Mouse (Mus musculus) brain, embryonic 14.5 days (tissue): ENCODE measurements at regions not wholly inside any gene's neighbourhood (a gene's known extent, or its start where the extent isn't known, plus 50 kb on each side); places are given as distances from the start of the nearest gene placed in this dataset.

Source experiments
- DNase-seq: peaks from one replicate; pipeline ENCODE4 v3.0.0-alpha.2; 2011; ENCODE audit warnings: low read depth
- CTCF ChIP-seq: fragments of 200-500 bp; IDR thresholded peaks from 2 replicates; pipeline ENCODE4 v1.5.1; 2012; ENCODE audit warnings: inconsistent platforms, mild to moderate bottlenecking, moderate library complexity, borderline replicate concordance; ENCODE audit not compliant: insufficient read depth, insufficient read length; ENCODE audit errors: extremely low read depth
- POLR2A ChIP-seq: fragments of 200-500 bp; IDR thresholded peaks from 2 replicates; pipeline ENCODE4 v1.6.1; 2012; ENCODE audit warnings: mild to moderate bottlenecking, inconsistent platforms, borderline replicate concordance; ENCODE audit not compliant: poor library complexity, insufficient read depth, insufficient read length, severe bottlenecking; ENCODE audit errors: extremely low read depth

DNA sequence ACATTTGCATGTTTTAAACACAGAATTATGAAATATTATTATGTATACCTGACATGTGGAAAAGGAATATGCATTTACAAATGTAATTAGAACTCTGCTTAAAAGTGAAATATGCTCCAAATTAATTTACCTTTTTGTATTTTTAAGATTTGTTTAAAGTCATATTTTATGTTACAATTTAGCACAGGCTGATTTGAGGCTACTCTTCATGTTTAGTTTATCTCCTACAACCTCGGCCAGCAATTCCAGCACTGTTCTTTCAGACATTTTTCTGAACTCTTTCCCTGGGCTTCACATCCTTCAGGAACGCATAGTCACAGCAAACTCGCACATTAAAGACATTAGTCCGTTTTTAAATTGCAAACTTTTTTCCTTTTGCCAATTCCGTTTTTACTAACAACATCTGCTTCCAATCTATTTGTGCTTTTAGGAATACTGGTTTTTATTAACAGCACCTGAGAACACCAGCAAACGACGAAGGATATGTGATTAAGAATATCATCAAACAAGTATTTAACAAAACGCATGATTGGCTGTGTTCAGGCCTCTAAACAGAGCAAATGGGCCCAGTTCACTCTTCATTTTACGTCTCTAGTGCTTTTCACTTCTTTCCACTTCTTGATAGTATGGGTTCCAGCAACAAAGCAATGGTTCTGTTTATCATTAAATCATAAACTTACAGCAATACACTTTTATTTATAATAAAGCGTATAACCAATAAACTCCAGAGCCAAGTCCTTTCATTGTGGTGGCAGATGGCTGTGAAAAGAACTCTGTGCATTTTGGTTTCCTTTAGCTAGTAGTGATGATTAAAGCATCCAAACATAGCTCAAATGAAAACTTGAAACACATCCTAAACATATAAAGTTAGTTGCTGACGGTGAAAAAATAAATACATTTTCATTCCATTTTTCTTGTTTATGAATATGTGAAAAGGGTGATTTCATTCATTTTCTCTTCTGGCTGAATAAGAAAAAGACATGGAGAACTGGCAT, 251.3 kb upstream of the Nfe2l3 start:
- DNase-seq, result peak; percentile 68
- no peak for TF ChIP-seq CTCF
- no peak for TF ChIP-seq POLR2A

DNA sequence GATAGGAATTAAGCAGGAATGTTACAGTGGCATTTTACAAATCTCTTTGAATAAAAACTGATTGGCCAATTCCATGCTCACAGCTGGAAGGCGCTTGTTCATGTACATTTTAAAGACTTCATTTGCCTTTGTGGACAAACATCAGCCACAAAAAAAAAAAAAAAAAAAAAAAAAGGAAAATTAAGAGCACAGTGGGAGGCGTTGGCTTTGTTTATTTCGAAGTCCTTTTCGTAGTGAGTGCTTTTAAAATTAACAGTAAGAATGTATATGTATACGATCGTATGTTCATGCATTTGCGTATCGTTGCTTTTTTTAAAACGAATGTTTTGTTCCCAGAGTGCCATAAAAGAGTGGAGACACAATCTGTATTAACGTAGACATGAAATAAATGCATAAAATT, 250.6 kb upstream of the Nfe2l3 start:
- TF ChIP-seq POLR2A, result no peak
- no peak for TF ChIP-seq CTCF
- DNase-seq, result no peak

DNA sequence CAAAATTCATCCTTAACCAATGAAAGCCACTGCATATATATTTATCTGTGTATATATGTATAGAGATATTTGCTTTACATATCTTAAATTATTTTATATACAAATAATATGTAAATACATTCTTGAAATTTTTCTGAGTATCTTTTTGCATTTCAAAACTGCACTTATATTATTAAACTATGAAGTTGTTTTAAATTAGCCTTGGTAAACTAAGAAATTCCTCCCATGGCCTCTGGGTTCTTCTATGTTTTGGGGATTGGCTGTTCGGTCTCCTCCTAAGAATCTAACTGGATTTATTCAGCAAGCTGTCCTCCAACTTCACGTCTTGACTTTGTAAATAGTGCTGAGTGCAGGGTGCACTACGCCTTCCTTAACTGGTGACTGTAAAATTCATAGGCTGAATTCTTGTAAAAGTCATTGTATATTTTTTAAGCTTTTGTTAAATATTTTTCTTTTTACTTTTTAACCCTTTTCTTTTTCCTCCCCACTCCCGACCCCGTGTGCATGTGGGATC, 249.6 kb upstream of the Nfe2l3 start:
- DNase-seq, result peak; percentile 39
- no peak for TF ChIP-seq POLR2A
- TF ChIP-seq CTCF, result no peak

DNA sequence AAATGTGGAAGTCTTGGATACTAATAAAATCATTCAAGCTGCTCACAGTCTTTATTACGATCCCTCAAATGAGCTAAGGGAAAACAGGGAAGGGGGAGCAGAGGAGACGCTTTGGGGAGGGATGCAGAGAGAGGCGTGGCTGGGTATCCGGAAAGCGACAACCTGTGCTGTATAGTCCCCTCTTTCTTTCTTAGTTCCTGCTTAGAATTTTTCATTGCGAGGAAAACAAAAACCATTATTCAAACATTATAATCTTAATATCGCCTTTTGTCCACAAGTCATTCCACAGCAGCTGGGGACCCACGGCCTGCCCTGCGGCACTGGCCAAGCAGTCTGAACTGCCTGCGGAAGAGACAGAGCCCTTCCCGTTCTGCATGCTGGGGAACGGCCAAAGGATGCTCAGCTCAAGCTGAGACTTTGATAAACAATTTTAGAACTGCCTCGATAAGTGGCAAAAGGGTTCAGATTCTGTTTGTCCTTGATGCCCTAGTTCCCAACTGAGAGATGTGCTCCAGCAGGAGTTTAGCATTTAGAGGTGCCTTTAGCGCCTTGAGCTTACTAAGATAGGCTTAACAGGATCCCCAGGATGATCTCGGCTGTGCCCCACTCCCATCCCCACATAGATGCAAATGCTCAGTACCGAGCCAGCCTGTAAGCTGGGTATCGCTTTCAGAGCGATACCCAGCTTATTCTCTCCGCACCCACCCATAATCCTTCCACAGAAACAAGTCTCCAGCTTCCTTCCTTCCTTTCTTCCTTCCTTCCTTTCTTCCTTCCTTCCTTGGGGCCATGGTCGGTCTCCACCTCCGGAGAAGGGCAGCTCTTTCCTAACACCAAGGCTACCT, 248.7 kb upstream of the Nfe2l3 start:
- peak; percentile 40 for DNase-seq
- TF ChIP-seq CTCF (no peak), POLR2A (no peak)

DNA sequence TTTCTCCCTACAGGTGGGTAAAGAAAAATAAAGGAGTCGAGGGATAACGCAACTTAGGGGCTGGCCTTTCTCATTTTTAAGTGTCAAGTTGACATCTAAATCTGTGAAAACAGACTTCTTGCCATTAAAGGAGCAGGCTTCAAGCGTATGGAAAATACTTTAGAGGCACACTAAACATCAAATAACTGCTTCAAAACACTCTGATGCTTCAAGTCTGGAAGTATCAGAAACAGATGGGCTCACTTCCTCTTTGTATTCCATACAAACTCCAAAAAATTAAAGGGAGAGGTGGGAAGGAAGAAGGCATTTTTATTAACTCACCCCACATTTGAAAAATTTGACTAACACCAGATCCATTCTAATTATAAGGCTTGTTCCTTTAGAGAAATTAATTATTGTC, 248.0 kb upstream of the Nfe2l3 start:
- DNase-seq, result peak; percentile 11
- no peak for TF ChIP-seq POLR2A
- no peak for TF ChIP-seq CTCF

DNA sequence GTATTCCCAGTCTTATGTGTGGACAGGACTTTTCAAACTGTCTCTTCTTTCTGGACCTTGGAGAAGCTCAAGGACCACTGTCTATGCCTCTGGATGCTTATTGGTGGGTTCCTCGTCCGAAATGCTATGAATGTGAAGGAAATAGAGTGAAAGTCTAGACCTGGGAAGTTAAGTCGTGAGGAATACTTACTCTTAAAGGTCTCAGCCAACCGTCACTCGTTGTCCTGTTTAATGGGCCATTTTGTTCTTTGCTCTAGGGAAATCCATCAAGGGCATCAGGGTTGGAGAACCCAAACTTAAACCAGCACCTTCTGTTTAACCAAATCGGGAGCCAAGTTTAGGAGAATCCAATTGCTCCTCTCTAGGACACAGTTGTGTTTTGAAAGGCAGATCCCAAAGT, 247.3 kb upstream of the Nfe2l3 start:
- DNase-seq, result peak; percentile 12

DNA sequence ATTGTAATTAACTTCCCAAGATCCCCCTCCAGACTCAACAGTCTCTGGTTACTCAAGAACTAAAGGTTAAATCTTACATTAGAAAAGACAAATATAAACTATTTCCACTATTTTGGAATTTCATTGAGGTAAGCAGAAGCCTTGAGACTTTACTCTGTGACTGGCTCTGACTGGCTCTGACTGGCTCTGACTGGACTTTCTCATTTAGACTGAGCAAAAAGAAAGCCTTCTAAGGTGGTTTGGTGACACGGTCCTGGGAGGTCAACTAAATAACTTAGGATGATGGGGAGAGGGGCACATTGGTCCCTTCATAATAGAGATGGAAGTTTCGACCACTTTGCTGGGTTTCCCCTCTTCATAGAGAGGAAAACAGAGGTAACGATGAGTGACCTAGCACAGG, 243.3 kb upstream of the Nfe2l3 start:
- DNase-seq, result no peak
- TF ChIP-seq POLR2A, result no peak
- TF ChIP-seq CTCF, result no peak

More for the DNA sequence above, 247.3 kb upstream of the Nfe2l3 start:
- TF ChIP-seq CTCF (no peak), POLR2A (no peak)

DNA sequence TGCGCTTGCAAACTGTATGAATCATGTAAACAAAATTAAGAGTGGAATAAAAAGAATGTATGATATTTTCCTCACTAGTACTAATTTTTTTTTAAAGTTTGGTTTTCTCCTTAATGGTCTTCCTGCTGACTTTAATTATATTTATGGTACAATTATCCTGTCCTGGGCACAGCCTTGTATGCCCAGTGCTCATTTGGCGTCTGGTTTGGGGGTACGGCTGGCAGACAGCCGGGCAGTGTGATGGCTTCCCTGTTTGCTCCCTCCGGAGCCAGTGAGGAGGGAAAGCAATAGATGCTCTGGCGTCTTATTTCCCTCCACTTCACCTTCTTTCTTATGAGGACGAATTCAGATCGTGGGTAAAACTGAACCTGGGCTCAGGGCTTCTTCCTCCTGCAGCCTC, 239.6 kb upstream of the Nfe2l3 start:
- TF ChIP-seq CTCF (no peak), POLR2A (no peak)
- DNase-seq, result no peak

DNA sequence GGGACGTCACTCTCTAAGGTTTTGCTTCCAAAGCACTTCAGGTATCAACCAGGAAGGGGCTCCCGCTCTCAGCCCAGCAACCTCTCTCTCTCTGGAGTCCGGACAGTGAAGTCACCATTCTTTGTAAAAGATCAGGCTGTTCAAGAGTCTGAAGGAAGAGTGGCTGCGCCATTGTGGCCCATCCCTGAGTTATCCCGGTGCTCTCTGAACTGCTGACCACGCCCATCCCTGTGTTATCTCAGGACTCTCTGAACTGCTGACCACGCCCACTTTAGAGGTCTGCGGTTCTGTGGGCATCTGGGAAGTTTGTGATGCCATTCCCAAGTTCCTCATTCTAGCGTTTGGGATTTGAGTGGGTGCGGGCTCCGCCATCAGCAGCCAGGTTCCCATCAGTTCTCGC, 239.1 kb upstream of the Nfe2l3 start:
- no peak for DNase-seq
- no peak for TF ChIP-seq CTCF
- no peak for TF ChIP-seq POLR2A

DNA sequence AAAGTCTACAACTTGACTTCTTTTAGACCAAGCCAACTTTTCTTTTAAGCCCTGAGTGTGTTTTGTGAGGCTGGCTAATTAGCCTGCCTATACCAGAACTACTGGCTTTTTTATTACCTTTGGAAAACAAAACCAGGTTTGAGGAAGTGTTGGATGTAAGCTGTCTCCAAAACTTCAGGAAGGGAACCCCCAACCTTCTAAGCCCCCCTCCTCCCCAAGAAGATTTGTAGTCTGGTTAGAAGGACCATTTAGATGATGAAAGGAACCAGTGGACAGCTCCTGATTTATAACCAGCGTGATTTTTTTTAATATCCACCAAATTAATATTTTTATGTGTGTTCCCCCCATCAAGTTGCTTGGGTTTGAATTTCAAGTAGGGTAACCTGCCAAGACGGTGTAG, 236.1 kb upstream of the Nfe2l3 start:
- TF ChIP-seq CTCF, result no peak
- TF ChIP-seq POLR2A, result no peak
- no peak for DNase-seq

DNA sequence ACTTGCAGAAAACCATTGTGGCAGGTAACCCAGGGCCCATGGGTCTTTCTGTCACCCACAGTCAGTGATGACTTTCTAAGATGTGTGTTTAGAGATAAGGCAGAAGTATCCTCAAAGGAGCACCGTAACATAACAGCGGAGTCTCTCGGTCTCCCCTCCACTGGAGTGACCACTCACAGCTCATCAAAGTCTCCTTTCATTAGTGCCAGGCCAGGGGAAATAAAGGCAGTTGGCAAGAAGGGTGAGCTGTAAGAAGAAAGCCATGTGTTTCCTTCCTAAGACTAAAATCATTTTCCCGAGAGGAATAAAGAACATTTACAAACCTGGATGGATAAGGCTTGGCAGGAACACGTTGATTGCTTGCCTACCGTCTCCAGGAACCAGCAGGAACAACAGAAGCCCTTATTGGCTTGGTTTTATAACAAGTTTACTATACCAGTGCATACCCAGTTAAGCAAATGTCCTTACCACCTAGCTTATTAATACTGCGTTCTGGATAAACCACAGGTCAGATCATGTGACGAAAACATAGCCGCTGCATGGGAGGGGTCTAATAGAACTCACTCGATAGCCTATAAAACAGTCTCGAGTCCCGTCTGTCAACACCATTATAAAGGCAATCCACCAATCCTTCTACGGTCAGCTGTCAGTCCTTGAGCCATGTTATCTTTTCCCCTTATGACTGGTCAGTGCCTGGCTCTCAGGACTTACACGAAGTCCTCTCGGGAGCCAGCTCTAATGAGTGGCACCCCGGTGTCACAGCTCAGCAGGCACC, 235.3 kb upstream of the Nfe2l3 start:
- no peak for TF ChIP-seq POLR2A
- no peak for TF ChIP-seq CTCF
- DNase-seq, result no peak

DNA sequence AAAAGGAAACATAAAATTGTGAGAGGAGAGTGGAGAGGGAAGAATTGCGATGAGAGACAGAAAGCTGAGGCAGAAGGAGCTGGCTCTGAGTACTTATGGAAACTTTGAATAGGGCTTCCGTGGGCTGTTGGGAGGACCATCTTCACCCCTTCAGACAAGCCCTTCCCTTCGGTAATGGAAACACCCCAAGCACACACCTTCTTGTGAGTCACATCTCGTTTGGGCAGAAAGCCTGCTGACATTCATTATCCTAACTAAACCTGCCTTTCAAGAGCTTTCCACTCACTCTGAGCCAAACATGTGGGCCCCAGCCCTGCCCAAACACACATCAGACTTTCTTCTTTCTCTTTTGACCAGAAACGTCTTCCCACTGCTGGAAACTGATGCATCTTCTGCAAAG, 232.3 kb upstream of the Nfe2l3 start:
- TF ChIP-seq CTCF (no peak), POLR2A (no peak)
- no peak for DNase-seq
